Mouse (Mus musculus): ENCODE measurements around the gene Spint3. TPM values are rescaled to one million over a fixed set of nuclear protein-coding genes. Genes with fewer than 3 reads are reported as not detected.
"Not testable (repeated sequence)": the region's sequence is repeated elsewhere in the genome, so short reads cannot be mapped to it uniquely, and the experiment has no call there.

The Spint3 gene
- not detected in 3 replicates for total RNA-seq (2017)

GRCm38 (mm10) chr2:164573359-164573758 is at the start of gene Spint3:
TSS of gene Spint3 (minus strand) at chr2:164573459.
- not testable (repeated sequence) for ATAC-seq (replicated peaks; ENCODE audit: insufficient number of reproducible peaks, low FRiP score, low TSS enrichment, poor library complexity, severe bottlenecking)

- ATAC-seq (replicated peaks; ENCODE audit: insufficient number of reproducible peaks, low FRiP score, low TSS enrichment, poor library complexity, severe bottlenecking), result no peak
These were observed 48.5 kb upstream of the Spint3 start for GRCm38 (mm10) chr2:164621775-164622174.

GRCm38 (mm10) chr2:164619050-164619449 is 45.8 kb upstream of the Spint3 start:
- no peak for ATAC-seq (replicated peaks; ENCODE audit: insufficient number of reproducible peaks, low FRiP score, low TSS enrichment, poor library complexity, severe bottlenecking)

GRCm38 (mm10) chr2:164615386-164615785 is 42.1 kb upstream of the Spint3 start:
- no peak for ATAC-seq (replicated peaks; ENCODE audit: insufficient number of reproducible peaks, low FRiP score, low TSS enrichment, poor library complexity, severe bottlenecking)

GRCm38 (mm10) chr2:164613471-164613870 is 40.2 kb upstream of the Spint3 start, which contains the start of the genes Wfdc6b and Wfdc8:
TSS of gene Wfdc6b (plus strand) at chr2:164613522.
TSS of gene Wfdc8 (minus strand) at chr2:164613626.
- ATAC-seq (replicated peaks; ENCODE audit: insufficient number of reproducible peaks, low FRiP score, low TSS enrichment, poor library complexity, severe bottlenecking), result not testable (repeated sequence)

GRCm38 (mm10) chr2:164608781-164609180 is 35.5 kb upstream of the Spint3 start:
- ATAC-seq (replicated peaks; ENCODE audit: insufficient number of reproducible peaks, low FRiP score, low TSS enrichment, poor library complexity, severe bottlenecking), result no peak

- ATAC-seq (replicated peaks; ENCODE audit: insufficient number of reproducible peaks, low FRiP score, low TSS enrichment, poor library complexity, severe bottlenecking), result no peak
These were observed 31.2 kb upstream of the Spint3 start for GRCm38 (mm10) chr2:164604411-164604810.

GRCm38 (mm10) chr2:164603482-164603881 is 30.2 kb upstream of the Spint3 start:
- ATAC-seq (replicated peaks; ENCODE audit: insufficient number of reproducible peaks, low FRiP score, low TSS enrichment, poor library complexity, severe bottlenecking), result no peak

- ATAC-seq (replicated peaks; ENCODE audit: insufficient number of reproducible peaks, low FRiP score, low TSS enrichment, poor library complexity, severe bottlenecking), result no peak
These were observed 26.9 kb upstream of the Spint3 start for GRCm38 (mm10) chr2:164600179-164600578.

GRCm38 (mm10) chr2:164593494-164593893 is 20.2 kb upstream of the Spint3 start, which contains the start of gene Eppin:
TSS of gene Eppin (minus strand) at chr2:164593594.
- ATAC-seq (replicated peaks; ENCODE audit: insufficient number of reproducible peaks, low FRiP score, low TSS enrichment, poor library complexity, severe bottlenecking), result no peak

GRCm38 (mm10) chr2:164592014-164592413 is 18.8 kb upstream of the Spint3 start:
- no peak for ATAC-seq (replicated peaks; ENCODE audit: insufficient number of reproducible peaks, low FRiP score, low TSS enrichment, poor library complexity, severe bottlenecking)

- not testable (repeated sequence) for ATAC-seq (replicated peaks; ENCODE audit: insufficient number of reproducible peaks, low FRiP score, low TSS enrichment, poor library complexity, severe bottlenecking)
These were observed 11.9 kb upstream of the Spint3 start, which contains the start of gene Wfdc6a for GRCm38 (mm10) chr2:164585025-164585725. TSS of gene Wfdc6a (minus strand) at chr2:164585447.

GRCm38 (mm10) chr2:164567460-164567859 is 5.8 kb downstream of the Spint3 start:
- ATAC-seq (replicated peaks; ENCODE audit: insufficient number of reproducible peaks, low FRiP score, low TSS enrichment, poor library complexity, severe bottlenecking), result no peak

GRCm38 (mm10) chr2:164566997-164567396 is 6.3 kb downstream of the Spint3 start:
- ATAC-seq (replicated peaks; ENCODE audit: insufficient number of reproducible peaks, low FRiP score, low TSS enrichment, poor library complexity, severe bottlenecking), result no peak

GRCm38 (mm10) chr2:164564346-164564745 is 8.9 kb downstream of the Spint3 start:
- ATAC-seq (replicated peaks; ENCODE audit: insufficient number of reproducible peaks, low FRiP score, low TSS enrichment, poor library complexity, severe bottlenecking), result no peak

GRCm38 (mm10) chr2:164563339-164564038 is 9.8 kb downstream of the Spint3 start:
- no peak for ATAC-seq (replicated peaks; ENCODE audit: insufficient number of reproducible peaks, low FRiP score, low TSS enrichment, poor library complexity, severe bottlenecking)

- ATAC-seq (replicated peaks; ENCODE audit: insufficient number of reproducible peaks, low FRiP score, low TSS enrichment, poor library complexity, severe bottlenecking), result no peak
These were observed 10.7 kb downstream of the Spint3 start, which contains the start of gene Wfdc2 for GRCm38 (mm10) chr2:164562391-164563188. TSS of gene Wfdc2 (plus strand) at chr2:164562413.

GRCm38 (mm10) chr2:164560106-164560505 is 13.2 kb downstream of the Spint3 start:
- no peak for ATAC-seq (replicated peaks; ENCODE audit: insufficient number of reproducible peaks, low FRiP score, low TSS enrichment, poor library complexity, severe bottlenecking)

Measured in monocyte, adult 5-6 weeks (primary cell).